Mouse (Mus musculus): ENCODE results near the gene Cnot3. TPM values are rescaled to one million over a fixed set of nuclear protein-coding genes. Genes with fewer than 3 reads are reported as not detected.
"Not testable (repeated sequence)": the region's sequence is repeated elsewhere in the genome, so short reads cannot be mapped to it uniquely, and the experiment has no call there.

The Cnot3 gene
- polyA plus RNA-seq, 1 experiment, result 53.8 TPM

DNA sequence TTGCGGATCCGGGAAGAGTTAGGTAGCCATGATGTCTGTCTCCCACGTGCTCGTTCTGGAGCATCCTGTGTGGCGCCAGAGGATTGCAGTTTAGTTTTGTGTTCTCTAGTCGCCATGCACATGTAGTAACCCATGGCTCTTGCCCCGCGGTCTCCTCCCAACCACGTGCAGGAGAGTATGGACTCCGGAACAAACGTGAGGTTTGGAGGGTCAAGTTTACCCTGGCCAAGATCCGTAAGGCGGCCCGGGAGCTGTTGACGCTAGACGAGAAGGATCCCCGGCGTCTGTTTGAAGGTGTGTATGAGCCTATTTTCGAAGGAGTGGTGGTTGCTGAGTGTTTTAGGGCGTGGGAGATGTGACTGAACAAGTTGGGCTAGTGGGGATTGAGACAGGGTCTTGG lies 59.4 kb downstream of the Cnot3 start:
- H3K4me3 ChIP-seq (replicated peaks), result peak overlapping the region; percentile 91
- no peaks in the 10 kb centered on the region for H3K9me3 ChIP-seq (ENCODE audit: control insufficient read depth, low read length)
- TF ChIP-seq GATA1 (IDR thresholded peaks at IDR 0.05; ENCODE audit: low read length), result no peak
- no peak for TF ChIP-seq TAL1 (IDR thresholded peaks at IDR 0.05; ENCODE audit: low read length)
- peaks cover 29% of the 10 kb centered on the region for H3K4me1 ChIP-seq (ENCODE audit: control insufficient read depth)
- H3K27me3 ChIP-seq (ENCODE audit: control insufficient read depth), result no peaks in the 10 kb centered on the region
- peaks cover 37% of the 10 kb centered on the region for H3K36me3 ChIP-seq (ENCODE audit: control insufficient read depth)

- H3K9me3 ChIP-seq (ENCODE audit: control insufficient read depth, low read length); H3K27me3 ChIP-seq (ENCODE audit: control insufficient read depth): not testable (repeated sequence)
- H3K4me3 ChIP-seq (replicated peaks), result peak overlapping the region; percentile 91
- H3K4me1 ChIP-seq (ENCODE audit: control insufficient read depth), result peaks cover 29% of the 10 kb centered on the region
- peaks cover 37% of the 10 kb centered on the region for H3K36me3 ChIP-seq (ENCODE audit: control insufficient read depth)
Measured at GRCm38 (mm10) chr7:3705461-3705860, 60.4 kb downstream of the Cnot3 start.

DNA sequence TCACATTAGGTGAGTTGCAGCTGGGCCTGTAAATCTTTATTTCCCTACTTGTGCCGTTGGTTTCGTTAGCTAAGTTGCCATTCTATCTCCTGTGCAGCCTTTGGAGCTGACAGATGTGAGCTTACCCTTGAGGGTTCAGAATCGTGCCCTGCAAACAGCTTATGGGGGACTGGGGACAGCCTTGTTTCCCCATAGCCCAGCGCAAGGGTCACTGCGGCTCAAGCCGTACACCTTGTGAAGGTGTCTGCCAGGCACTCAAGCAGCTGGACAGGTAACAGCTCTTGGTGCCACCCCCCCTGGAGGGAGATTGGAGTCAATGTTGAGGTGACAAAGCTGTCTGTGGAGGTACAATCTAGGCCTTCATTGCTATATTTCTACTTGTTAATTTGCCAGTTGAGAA lies 60.8 kb downstream of the Cnot3 start:
- no peak for TF ChIP-seq GATA1 (IDR thresholded peaks at IDR 0.05; ENCODE audit: low read length)
- no peak for TF ChIP-seq TAL1 (IDR thresholded peaks at IDR 0.05; ENCODE audit: low read length)
- Histone ChIP-seq H3K9me3 (ENCODE audit: control insufficient read depth, low read length) (no peaks in the 10 kb centered on the region), H3K27me3 (ENCODE audit: control insufficient read depth) (no peaks in the 10 kb centered on the region), H3K4me3 (replicated peaks) (peak overlapping the region; percentile 91), H3K36me3 (ENCODE audit: control insufficient read depth) (peaks cover 37% of the 10 kb centered on the region), H3K4me1 (ENCODE audit: control insufficient read depth) (peaks cover 29% of the 10 kb centered on the region)

GRCm38 (mm10) chr7:3706343-3706934 lies 61.4 kb downstream of the Cnot3 start:
- no peak for TF ChIP-seq GATA1 (IDR thresholded peaks at IDR 0.05; ENCODE audit: low read length)
- no peak for TF ChIP-seq TAL1 (IDR thresholded peaks at IDR 0.05; ENCODE audit: low read length)
- Histone ChIP-seq H3K9me3 (ENCODE audit: control insufficient read depth, low read length) (no peaks in the 10 kb centered on the region), H3K36me3 (ENCODE audit: control insufficient read depth) (peaks cover 37% of the 10 kb centered on the region), H3K4me3 (replicated peaks) (peak overlapping the region; percentile 91), H3K27me3 (ENCODE audit: control insufficient read depth) (no peaks in the 10 kb centered on the region), H3K4me1 (ENCODE audit: control insufficient read depth) (peaks cover 29% of the 10 kb centered on the region)

GRCm38 (mm10) chr7:3707027-3707426 lies 62.0 kb downstream of the Cnot3 start:
- Histone ChIP-seq H3K9me3 (ENCODE audit: control insufficient read depth, low read length) (no peaks in the 10 kb centered on the region), H3K4me1 (ENCODE audit: control insufficient read depth) (peaks cover 29% of the 10 kb centered on the region), H3K27me3 (ENCODE audit: control insufficient read depth) (no peaks in the 10 kb centered on the region), H3K4me3 (replicated peaks) (no peak overlapping the region), H3K36me3 (ENCODE audit: control insufficient read depth) (peaks cover 37% of the 10 kb centered on the region)
- TF ChIP-seq GATA1 (IDR thresholded peaks at IDR 0.05; ENCODE audit: low read length), result no peak
- no peak for TF ChIP-seq TAL1 (IDR thresholded peaks at IDR 0.05; ENCODE audit: low read length)

- Histone ChIP-seq H3K4me3 (replicated peaks) (no peak overlapping the region), H3K27me3 (ENCODE audit: control insufficient read depth) (no peaks in the 10 kb centered on the region), H3K36me3 (ENCODE audit: control insufficient read depth) (peaks cover 37% of the 10 kb centered on the region), H3K4me1 (ENCODE audit: control insufficient read depth) (peaks cover 29% of the 10 kb centered on the region), H3K9me3 (ENCODE audit: control insufficient read depth, low read length) (no peaks in the 10 kb centered on the region)
- no peak for TF ChIP-seq TAL1 (IDR thresholded peaks at IDR 0.05; ENCODE audit: low read length)
- no peak for TF ChIP-seq GATA1 (IDR thresholded peaks at IDR 0.05; ENCODE audit: low read length)
Measured at GRCm38 (mm10) chr7:3707568-3708413, 62.7 kb downstream of the Cnot3 start.

GRCm38 (mm10) chr7:3708447-3708980 lies 63.4 kb downstream of the Cnot3 start:
- Histone ChIP-seq H3K36me3 (ENCODE audit: control insufficient read depth) (peaks cover 37% of the 10 kb centered on the region), H3K4me1 (ENCODE audit: control insufficient read depth) (peaks cover 25% of the 10 kb centered on the region)
- not testable (repeated sequence) for H3K9me3 ChIP-seq (ENCODE audit: control insufficient read depth, low read length); H3K4me3 ChIP-seq (replicated peaks); H3K27me3 ChIP-seq (ENCODE audit: control insufficient read depth)

DNA sequence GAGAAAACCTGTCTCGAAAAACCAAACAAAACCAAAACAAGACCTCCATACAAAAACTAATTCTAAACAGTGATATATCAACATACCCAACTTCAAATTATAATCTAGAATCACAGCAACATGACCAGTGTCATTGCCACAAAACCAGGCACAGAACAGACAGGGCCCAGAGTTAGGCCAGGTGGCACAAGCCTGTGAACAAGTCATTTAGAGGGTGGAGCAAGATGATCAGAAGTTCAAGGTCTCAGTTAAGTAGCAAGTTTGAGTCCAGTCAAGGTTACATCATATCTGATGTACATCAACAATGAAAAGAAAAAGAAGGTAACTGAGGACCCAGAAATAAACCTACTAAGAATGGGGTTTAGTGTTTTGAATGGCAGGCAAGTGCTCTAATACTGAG lies 63.9 kb downstream of the Cnot3 start:
- Histone ChIP-seq H3K36me3 (ENCODE audit: control insufficient read depth) (peaks cover 37% of the 10 kb centered on the region), H3K4me1 (ENCODE audit: control insufficient read depth) (peaks cover 23% of the 10 kb centered on the region), H3K9me3 (ENCODE audit: control insufficient read depth, low read length) (no peaks in the 10 kb centered on the region), H3K27me3 (ENCODE audit: control insufficient read depth) (no peaks in the 10 kb centered on the region), H3K4me3 (replicated peaks) (no peak overlapping the region)
- TF ChIP-seq TAL1 (IDR thresholded peaks at IDR 0.05; ENCODE audit: low read length) (no peak), GATA1 (IDR thresholded peaks at IDR 0.05; ENCODE audit: low read length) (no peak)

Other genes starting within 250 kb of the Cnot3 start
- gene Cacng6, start 221.1 kb upstream of the Cnot3 start, polyA plus RNA-seq (2012), result not detected in 2 replicates
- not detected in 2 replicates for gene Tarm1, start 142.6 kb upstream of the Cnot3 start, polyA plus RNA-seq (2012)
- gene Oscar, start 29.1 kb upstream of the Cnot3 start, polyA plus RNA-seq (2012), result not detected in 2 replicates
- gene Ndufa3, start 27.9 kb upstream of the Cnot3 start, polyA plus RNA-seq (2012), result 3.6 and 5.5 TPM in 2 replicates
- 3.1 and 3.3 TPM in 2 replicates for gene Tfpt, start 15.3 kb upstream of the Cnot3 start, polyA plus RNA-seq (2012)
- gene Prpf31, start 15.3 kb upstream of the Cnot3 start, polyA plus RNA-seq (2012), result 3.2 TPM in 2 replicates
- gene Leng1, start 20.6 kb downstream of the Cnot3 start, polyA plus RNA-seq (2012), result 1.0 and 1.3 TPM in 2 replicates
- gene Tmc4, start 32.3 kb downstream of the Cnot3 start, polyA plus RNA-seq (2012), result 0.05 and 0.12 TPM in 2 replicates
- 0.70 and 1.0 TPM in 2 replicates for gene Tsen34, start 47.6 kb downstream of the Cnot3 start, polyA plus RNA-seq (2012)
- 0.58 and 0.73 TPM in 2 replicates for gene Mboat7, start 48.3 kb downstream of the Cnot3 start, polyA plus RNA-seq (2012)
- 81.2 and 118 TPM in 2 replicates for gene Rps9, start 58.7 kb downstream of the Cnot3 start, polyA plus RNA-seq (2012)
- 0.03 TPM in 1 of 2 replicates, not detected in the other for gene Pirb, start 75.1 kb downstream of the Cnot3 start, polyA plus RNA-seq (2012)
- gene Gm15448, start 180.4 kb downstream of the Cnot3 start, polyA plus RNA-seq (2012), result not detected in 2 replicates
- gene Pira2, start 199.8 kb downstream of the Cnot3 start, polyA plus RNA-seq (2012), result not detected in 2 replicates

Data from erythroblast, embryonic 14.5 days (primary cell).